Mouse (Mus musculus): ENCODE measurements around the gene Syt12. TPM values are rescaled to one million over a fixed set of nuclear protein-coding genes. Genes with fewer than 3 reads are reported as not detected.
A peak's percentile ranks its signal among the peaks of the same experiment; 100 is the strongest.

Gene Syt12
- 2.1 and 2.3 TPM in 2 replicates for polyA plus RNA-seq (2016; fragmentation: Nextera tagmentation; extraction: Ambion mirVana)

- H3K4me3 ChIP-seq = peak within 1 kb of the TSS; percentile 53
- peaks cover 9% of the 10 kb centered on the region for H3K4me1 ChIP-seq
- H3K9me3 ChIP-seq = no peaks in the 10 kb centered on the region
- peaks cover 39% of the 10 kb centered on the region for H3K27me3 ChIP-seq
- 38% methylated on average over 21 of the region's 21 CpGs for WGBS
- H3K36me3 ChIP-seq = no peaks in the 10 kb centered on the region
- peak within 1 kb of the TSS; percentile 97 for H3K4me2 ChIP-seq (replicated peaks)
- no peak for ATAC-seq (ENCODE audit: insufficient number of reproducible peaks, insufficient read depth, low FRiP score, low TSS enrichment)
- peak within 1 kb of the TSS; percentile 60 for H3K9ac ChIP-seq
- H3K27ac ChIP-seq = no peak within 1 kb of the TSS
Observed at GRCm38 (mm10) chr19:4477345-4478189, at the start of gene Syt12. TSS of gene Syt12 (minus strand) at chr19:4477447.

- Histone ChIP-seq H3K4me1 (peaks cover 19% of the 10 kb centered on the region), H3K9me3 (no peaks in the 10 kb centered on the region), H3K4me2 (replicated peaks) (no peak overlapping the region), H3K27me3 (no peaks in the 10 kb centered on the region), H3K9ac (no peak overlapping the region), H3K4me3 (no peak overlapping the region), H3K27ac (peak overlapping the region; percentile 24; the same call in 1 of the 2 replicates), H3K36me3 (no peaks in the 10 kb centered on the region)
- 60% methylated on average over 3 of the region's 3 CpGs for WGBS
- no peak for ATAC-seq (ENCODE audit: insufficient number of reproducible peaks, insufficient read depth, low FRiP score, low TSS enrichment)
Observed at GRCm38 (mm10) chr19:4521426-4522050, 44.3 kb upstream of the Syt12 start.

GRCm38 (mm10) chr19:4517483-4517882, 40.2 kb upstream of the Syt12 start:
- Histone ChIP-seq H3K9me3 (no peaks in the 10 kb centered on the region), H3K4me2 (replicated peaks) (no peak overlapping the region), H3K4me3 (no peak overlapping the region), H3K27me3 (no peaks in the 10 kb centered on the region), H3K9ac (no peak overlapping the region), H3K36me3 (no peaks in the 10 kb centered on the region), H3K27ac (peak overlapping the region; percentile 25; the same call in 1 of the 2 replicates), H3K4me1 (peaks cover 41% of the 10 kb centered on the region)
- 61% methylated on average over 1 of the region's 1 CpGs for WGBS
- ATAC-seq (ENCODE audit: insufficient number of reproducible peaks, insufficient read depth, low FRiP score, low TSS enrichment) = no peak

GRCm38 (mm10) chr19:4516288-4516687, 39.0 kb upstream of the Syt12 start:
- no peak overlapping the region for H3K4me3 ChIP-seq
- H3K9ac ChIP-seq = no peak overlapping the region
- peak overlapping the region; percentile 38 for H3K27ac ChIP-seq
- no peak for ATAC-seq (ENCODE audit: insufficient number of reproducible peaks, insufficient read depth, low FRiP score, low TSS enrichment)
- H3K36me3 ChIP-seq = no peaks in the 10 kb centered on the region
- H3K9me3 ChIP-seq = no peaks in the 10 kb centered on the region
- H3K27me3 ChIP-seq = no peaks in the 10 kb centered on the region
- no peak overlapping the region for H3K4me2 ChIP-seq (replicated peaks)
- H3K4me1 ChIP-seq = peaks cover 34% of the 10 kb centered on the region
- WGBS = 57% methylated on average over 2 of the region's 2 CpGs

GRCm38 (mm10) chr19:4515746-4516145, 38.5 kb upstream of the Syt12 start:
- H3K27ac ChIP-seq = peak overlapping the region; percentile 38
- H3K36me3 ChIP-seq = no peaks in the 10 kb centered on the region
- no peaks in the 10 kb centered on the region for H3K9me3 ChIP-seq
- WGBS = 36% methylated on average over 2 of the region's 2 CpGs
- H3K4me3 ChIP-seq = no peak overlapping the region
- ATAC-seq (ENCODE audit: insufficient number of reproducible peaks, insufficient read depth, low FRiP score, low TSS enrichment) = no peak
- no peak overlapping the region for H3K9ac ChIP-seq
- no peak overlapping the region for H3K4me2 ChIP-seq (replicated peaks)
- H3K27me3 ChIP-seq = no peaks in the 10 kb centered on the region
- H3K4me1 ChIP-seq = peaks cover 39% of the 10 kb centered on the region

GRCm38 (mm10) chr19:4513236-4513858, 36.1 kb upstream of the Syt12 start:
- no peaks in the 10 kb centered on the region for H3K9me3 ChIP-seq
- ATAC-seq (ENCODE audit: insufficient number of reproducible peaks, insufficient read depth, low FRiP score, low TSS enrichment) = no peak
- 70% methylated on average over 4 of the region's 4 CpGs for WGBS
- H3K36me3 ChIP-seq = no peaks in the 10 kb centered on the region
- no peaks in the 10 kb centered on the region for H3K27me3 ChIP-seq
- no peak overlapping the region for H3K9ac ChIP-seq
- H3K4me1 ChIP-seq = peaks cover 41% of the 10 kb centered on the region
- H3K4me3 ChIP-seq = no peak overlapping the region
- H3K4me2 ChIP-seq (replicated peaks) = no peak overlapping the region
- H3K27ac ChIP-seq = no peak overlapping the region

GRCm38 (mm10) chr19:4511116-4511841, 34.0 kb upstream of the Syt12 start:
- no peaks in the 10 kb centered on the region for H3K36me3 ChIP-seq
- WGBS = 8% methylated on average over 13 of the region's 13 CpGs

GRCm38 (mm10) chr19:4509986-4510963, 33.0 kb upstream of the Syt12 start, which contains the start of gene Pcx:
TSS of gene Pcx (plus strand) at chr19:4510472.
- peak within 1 kb of the TSS; percentile 63 for H3K4me3 ChIP-seq
- peak within 1 kb of the TSS; percentile 48 for H3K9ac ChIP-seq
- peak within 1 kb of the TSS; percentile 74 for H3K4me2 ChIP-seq (replicated peaks)
- H3K27me3 ChIP-seq = no peaks in the 10 kb centered on the region
- no peaks in the 10 kb centered on the region for H3K36me3 ChIP-seq
- peak; percentile 100 for ATAC-seq (ENCODE audit: insufficient number of reproducible peaks, insufficient read depth, low FRiP score, low TSS enrichment)
- under 1% methylated on average over 82 of the region's 82 CpGs for WGBS
- H3K27ac ChIP-seq = no peak within 1 kb of the TSS
- peaks cover 18% of the 10 kb centered on the region for H3K4me1 ChIP-seq
- no peaks in the 10 kb centered on the region for H3K9me3 ChIP-seq

More at GRCm38 (mm10) chr19:4511116-4511841, 34.0 kb upstream of the Syt12 start:
- no peaks in the 10 kb centered on the region for H3K27me3 ChIP-seq
- peak overlapping the region; percentile 74 for H3K4me2 ChIP-seq (replicated peaks)
- peak overlapping the region; percentile 63 for H3K4me3 ChIP-seq
- H3K9me3 ChIP-seq = no peaks in the 10 kb centered on the region
- ATAC-seq (ENCODE audit: insufficient number of reproducible peaks, insufficient read depth, low FRiP score, low TSS enrichment) = no peak
- peaks cover 28% of the 10 kb centered on the region for H3K4me1 ChIP-seq
- H3K9ac ChIP-seq = peak overlapping the region; percentile 48
- no peak overlapping the region for H3K27ac ChIP-seq

- no peak overlapping the region for H3K4me2 ChIP-seq (replicated peaks)
- no peak overlapping the region for H3K9ac ChIP-seq
- H3K4me1 ChIP-seq = peaks cover 9% of the 10 kb centered on the region
- no peak overlapping the region for H3K4me3 ChIP-seq
- H3K27ac ChIP-seq = no peak overlapping the region
- H3K27me3 ChIP-seq = no peaks in the 10 kb centered on the region
- ATAC-seq (ENCODE audit: insufficient number of reproducible peaks, insufficient read depth, low FRiP score, low TSS enrichment) = no peak
- H3K36me3 ChIP-seq = no peaks in the 10 kb centered on the region
- 73% methylated on average over 3 of the region's 3 CpGs for WGBS
- no peaks in the 10 kb centered on the region for H3K9me3 ChIP-seq
Observed at GRCm38 (mm10) chr19:4507746-4508145, 30.5 kb upstream of the Syt12 start.

- no peak overlapping the region for H3K9ac ChIP-seq
- no peaks in the 10 kb centered on the region for H3K9me3 ChIP-seq
- H3K27ac ChIP-seq = no peak overlapping the region
- 91% methylated on average over 1 of the region's 1 CpGs for WGBS
- H3K4me3 ChIP-seq = no peak overlapping the region
- no peak overlapping the region for H3K4me2 ChIP-seq (replicated peaks)
- no peak for ATAC-seq (ENCODE audit: insufficient number of reproducible peaks, insufficient read depth, low FRiP score, low TSS enrichment)
- peaks cover 4% of the 10 kb centered on the region; the same call in 1 of the 2 replicates for H3K4me1 ChIP-seq
- H3K27me3 ChIP-seq = no peaks in the 10 kb centered on the region
- H3K36me3 ChIP-seq = no peaks in the 10 kb centered on the region
Observed at GRCm38 (mm10) chr19:4504830-4505229, 27.6 kb upstream of the Syt12 start.

All from embryonic facial prominence, embryonic 12.5 days (tissue).